Mouse (Mus musculus): ENCODE measurements around the gene Fus.

Gene Fus

DNA sequence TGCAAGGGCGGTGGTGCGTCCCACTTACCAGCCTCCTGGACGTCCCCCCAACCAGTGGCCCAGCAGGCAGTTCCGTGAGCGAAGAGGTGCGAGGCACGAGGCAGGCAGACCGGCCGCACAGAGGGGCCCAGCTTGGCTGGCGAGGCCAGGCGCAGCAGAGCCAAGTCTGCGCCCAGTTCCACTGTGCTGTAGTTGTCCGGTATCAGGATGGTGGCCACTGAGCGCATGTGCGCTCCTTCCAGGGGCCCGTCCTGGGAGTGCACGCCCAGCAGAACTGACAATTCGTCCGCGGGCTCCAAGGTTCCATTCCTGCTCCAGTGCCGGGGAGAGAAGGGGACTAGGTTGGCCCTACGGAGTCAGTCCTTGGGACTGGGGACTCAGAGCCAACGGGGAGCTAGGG, 22.6 kb upstream of the Fus start:
- DNase-seq (ENCODE audit: low read depth, low spot score) = no peak

DNA sequence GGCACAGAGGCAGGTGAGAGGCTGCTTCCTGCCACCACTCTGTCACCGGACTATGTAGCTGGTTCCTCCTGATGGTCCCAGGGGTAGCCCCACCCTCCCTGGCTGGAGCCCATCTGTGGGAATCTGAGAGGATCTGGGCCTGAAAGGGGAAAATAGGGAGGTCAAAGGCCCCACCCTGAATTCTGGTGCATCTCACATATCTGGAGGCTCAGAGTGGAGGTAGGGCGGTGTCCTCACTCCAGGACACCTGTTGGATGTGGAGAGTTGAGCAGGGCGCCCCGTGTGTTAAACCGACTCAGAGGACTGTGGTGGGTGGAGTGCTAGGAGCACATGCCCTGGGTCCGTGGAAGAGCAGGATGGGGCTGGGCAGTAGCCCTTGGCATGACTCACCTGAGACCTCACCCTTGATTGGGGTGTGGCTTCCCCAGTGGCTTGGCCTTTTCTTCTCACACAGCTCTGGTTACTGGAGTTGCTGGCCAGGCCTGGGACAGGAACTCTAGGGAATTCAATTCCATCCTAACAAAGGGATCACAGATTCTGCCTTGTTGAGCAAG, 20.7 kb upstream of the Fus start, which contains the start of gene Prss36:
Prss36 (minus strand) TSS at position 256 of the 554 bp plus-strand sequence.
- no peak for DNase-seq (ENCODE audit: low read depth, low spot score)

DNA sequence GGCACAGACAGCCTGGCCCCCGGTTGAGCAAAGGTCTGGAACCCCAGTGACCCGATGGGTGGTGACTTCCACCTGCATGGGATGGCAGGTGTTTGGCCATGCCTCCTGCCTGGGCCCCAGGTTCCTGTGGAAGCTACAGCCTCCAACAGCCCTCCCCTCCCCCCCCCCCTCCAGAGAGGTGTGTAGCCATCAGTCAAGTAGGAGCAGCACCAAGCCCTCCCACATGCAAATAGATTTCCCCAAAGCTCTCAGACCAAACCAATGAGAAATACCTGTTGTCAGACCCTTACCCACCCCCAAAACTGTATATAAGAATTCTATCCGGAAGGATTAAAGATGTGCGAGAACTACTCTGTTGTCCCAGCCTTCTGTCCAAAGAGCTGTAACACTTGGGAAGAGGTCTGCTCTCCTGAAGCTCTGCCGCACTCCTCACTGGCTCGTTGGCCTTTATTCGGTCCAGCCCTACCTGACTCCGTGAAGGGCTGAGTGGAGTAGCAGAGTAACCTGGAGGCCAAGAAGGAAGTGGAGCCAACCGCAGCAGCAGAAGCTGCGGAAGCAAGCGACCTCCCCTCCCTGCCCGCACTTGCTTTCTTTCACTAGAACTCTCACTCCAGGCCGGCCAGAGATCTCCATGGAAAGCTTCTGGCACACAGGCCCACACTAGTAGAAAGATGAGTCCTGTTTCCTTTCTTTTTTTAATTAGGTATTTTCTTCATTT, 14.2 kb upstream of the Fus start:
- DNase-seq (ENCODE audit: low read depth, low spot score) = no peak

DNA sequence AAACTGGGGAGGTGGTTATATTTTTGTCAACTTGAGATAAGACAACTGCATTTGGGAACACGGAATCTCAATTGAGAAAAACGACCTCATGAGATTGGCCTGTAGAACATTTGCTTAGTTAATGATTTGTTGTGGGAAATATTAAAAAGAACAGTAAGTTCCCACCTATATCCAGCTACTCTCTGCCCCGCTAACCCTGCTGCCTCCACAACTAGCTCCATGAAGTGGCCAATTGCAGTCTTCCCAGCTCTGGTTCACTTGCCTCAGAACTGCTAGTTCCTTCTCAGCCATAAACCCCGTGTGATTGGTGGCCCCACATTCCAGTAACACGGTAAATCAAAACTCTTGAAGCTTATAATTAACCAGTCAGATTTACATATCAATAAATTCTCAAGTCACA, 7.9 kb upstream of the Fus start:
- DNase-seq (ENCODE audit: low read depth, low spot score) = no peak

DNA sequence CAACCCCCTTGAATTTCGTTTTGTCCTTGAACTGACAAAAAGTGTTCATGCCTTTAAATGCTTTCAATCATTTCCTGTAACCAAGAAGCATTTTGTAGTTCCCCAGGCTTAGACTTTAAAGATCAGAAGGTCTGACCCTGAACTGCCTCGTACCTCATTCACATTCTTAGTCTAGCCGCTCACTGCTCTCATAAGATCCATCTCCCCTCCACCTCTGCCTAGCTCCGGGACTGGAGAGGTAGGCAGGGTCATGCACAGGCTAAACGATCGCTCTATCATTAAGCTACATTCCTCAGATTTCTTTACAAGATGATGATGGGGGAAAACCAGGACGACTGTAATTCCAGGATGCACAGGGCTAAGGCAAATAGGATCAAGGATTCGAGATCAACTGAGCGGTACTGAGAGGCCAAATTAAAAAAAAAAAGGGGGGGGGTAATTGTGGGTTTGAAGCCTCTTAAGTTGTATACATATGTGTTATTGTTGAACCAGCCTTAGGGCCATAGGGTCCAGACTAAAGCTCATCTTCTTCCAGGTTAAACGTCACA, 812 bp upstream of the Fus start:
- DNase-seq (ENCODE audit: low read depth, low spot score) = peak; percentile 24

DNA sequence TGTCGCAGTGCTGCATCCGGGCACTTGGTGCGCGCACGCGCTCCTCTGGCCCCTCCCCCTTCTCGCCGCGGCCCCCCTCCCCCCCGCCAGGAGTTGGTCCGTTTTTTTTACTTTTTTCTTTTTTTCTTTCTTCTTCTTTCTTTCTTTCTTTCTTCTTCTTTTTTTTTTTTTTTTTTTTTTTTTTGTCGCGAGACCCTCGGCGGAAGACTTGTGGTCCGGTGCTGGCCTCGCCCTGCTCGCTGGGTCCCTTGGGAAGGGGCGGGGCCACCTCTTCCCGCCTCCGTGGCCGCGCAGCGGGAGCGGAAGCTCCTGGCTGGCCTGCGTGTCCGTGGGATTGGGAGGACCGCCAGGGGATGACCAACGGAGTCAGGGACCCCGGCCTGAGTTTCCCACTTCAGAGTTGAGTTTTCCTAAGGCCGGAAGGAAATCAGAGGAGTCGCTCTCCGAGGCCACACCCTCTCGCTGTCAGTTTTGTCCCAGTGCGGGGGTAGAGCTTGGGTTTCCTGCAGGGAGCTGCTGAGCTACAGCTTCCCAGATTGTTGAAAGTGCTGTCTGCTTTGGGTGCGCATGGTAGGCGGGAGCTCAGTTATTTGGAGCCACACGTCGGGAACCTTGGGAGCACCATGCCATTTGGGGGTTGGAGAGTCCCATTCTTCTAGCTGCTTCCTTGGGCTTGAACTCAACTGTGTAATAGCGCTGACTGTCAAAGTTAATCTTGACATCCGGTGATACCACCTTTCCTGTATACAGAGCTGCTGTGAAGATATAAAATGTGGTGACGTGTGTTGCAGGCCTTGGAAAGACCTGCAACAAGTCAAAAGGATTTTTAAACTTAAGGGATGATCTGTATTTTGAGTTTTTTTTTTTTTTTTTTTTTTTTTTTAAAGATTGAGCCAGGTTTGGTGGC, 918 bp downstream of the Fus start:
- DNase-seq (ENCODE audit: low read depth, low spot score) = peak; percentile 62

DNA sequence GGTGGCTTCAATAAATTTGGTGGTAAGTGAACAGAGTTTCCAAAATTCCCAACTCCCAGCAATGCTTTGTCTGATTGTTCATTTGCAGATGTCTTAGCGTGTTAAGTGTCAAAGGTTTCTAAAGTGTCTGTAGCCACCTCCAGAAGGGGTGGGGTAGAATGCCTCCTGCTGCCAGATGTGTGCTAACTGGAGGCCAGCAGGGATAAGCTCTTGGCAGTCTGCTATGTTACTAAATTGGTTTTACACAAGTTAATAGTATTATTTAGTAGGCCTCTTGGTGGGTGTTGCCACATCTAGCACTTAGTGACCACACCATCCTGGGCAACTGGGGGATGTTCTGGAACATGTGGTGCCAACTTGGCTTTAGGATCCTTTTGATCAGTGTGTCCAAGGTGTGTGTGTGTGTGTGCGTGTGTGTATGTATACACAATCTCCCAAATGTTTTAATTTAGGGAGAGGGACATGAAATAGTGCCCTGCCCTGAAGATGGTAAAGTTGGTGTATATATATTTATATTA, 7.2 kb downstream of the Fus start:
- DNase-seq (ENCODE audit: low read depth, low spot score) = no peak

DNA sequence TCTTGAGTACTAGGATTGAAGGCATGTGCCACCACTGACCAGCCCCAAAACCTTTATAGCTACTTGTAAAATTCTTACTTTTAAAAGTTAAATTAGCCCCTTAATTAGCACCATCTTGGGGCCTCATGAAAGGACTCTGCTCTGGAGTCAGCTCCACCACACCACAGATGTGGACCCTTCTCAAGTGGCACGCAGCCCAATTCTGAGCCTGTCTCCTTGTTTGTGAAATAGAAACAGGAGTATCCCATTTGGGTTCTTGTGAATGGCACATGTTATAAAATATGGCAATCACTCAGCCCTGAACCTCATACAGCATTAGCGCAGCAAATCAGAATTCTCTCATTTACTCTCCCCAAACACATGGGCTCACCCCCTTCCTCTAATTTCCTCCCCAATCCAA, 11.6 kb downstream of the Fus start:
- no peak for DNase-seq (ENCODE audit: low read depth, low spot score)

DNA sequence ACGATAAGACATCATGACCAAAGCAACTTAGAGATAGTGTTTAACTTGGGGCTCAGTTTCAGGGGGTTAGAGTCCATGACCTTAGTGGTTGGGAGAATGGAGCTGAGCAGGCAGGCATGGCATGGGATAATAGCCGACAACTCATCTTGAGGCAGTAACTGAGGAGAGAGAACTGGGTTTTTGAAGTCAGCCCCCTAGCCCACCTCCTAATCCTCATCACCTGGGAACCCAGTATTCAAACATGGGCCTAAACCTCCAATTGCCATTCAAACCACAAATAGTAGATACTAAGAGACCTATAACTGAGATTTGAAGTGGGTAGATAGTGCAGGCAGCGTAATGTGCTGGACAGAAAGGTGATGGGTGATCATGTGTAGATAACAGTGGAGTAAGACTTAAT, 13.3 kb downstream of the Fus start:
- no peak for DNase-seq (ENCODE audit: low read depth, low spot score)

DNA sequence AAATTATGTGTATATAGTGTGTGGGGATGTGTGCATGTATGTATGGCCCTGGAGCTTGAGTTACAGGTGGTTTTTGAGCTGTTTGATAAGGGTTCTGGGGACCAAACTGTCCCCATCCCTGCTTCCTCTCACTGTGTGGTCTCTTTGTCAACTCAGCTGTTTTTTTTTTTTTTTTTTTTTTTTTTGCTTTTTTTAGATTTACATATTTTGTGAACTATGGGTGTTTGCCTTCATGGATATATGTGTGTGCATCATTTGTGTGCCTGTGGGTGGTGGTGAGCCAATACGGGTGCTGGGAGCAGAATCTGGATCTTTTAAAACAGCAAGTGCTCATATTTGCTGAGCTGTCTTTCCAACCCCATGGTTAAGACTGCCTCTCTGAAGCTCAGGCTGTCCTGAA, 21.6 kb downstream of the Fus start:
- no peak for DNase-seq (ENCODE audit: low read depth, low spot score)

DNA sequence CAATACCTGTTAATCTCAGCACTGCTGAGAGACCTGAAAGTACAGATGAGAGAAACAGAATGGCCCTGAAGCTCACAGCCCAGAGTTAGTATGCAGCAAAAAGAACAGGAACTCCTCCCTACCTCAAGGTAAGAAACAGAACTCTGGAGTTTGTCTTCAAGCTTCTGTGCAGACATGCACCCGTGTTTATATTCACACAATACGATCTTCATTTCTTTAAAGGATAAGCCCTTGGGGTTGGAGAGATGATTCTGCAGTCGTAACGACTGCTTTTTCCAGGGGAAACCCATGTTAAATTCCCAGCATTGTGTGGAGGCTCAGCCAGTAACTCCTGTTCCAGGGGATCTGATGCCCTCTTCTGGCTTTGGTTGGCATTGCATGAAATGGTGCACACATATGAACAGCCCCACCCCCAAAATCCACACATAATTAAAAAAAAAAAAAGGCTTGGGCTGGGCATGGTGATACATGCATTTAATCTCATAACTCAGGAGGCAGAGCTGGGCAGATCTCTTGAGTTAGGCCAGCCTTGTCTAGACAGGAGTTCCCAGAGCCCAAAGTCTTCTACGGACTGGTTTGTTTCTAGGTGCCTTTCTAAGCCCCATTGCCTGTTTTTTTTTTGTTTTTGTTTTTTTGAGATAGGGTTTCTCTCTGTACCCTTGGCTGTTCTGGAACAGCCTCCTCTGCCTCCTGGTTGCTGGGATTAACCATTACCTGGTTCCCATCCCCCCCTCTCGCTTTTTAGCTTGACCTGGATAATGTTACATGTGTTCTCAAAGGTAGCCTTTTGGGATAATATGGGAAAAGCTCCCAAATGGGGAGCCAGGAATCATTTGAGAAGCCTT, 24.6 kb downstream of the Fus start:
- peak; percentile 20 for DNase-seq (ENCODE audit: low read depth, low spot score)

DNA sequence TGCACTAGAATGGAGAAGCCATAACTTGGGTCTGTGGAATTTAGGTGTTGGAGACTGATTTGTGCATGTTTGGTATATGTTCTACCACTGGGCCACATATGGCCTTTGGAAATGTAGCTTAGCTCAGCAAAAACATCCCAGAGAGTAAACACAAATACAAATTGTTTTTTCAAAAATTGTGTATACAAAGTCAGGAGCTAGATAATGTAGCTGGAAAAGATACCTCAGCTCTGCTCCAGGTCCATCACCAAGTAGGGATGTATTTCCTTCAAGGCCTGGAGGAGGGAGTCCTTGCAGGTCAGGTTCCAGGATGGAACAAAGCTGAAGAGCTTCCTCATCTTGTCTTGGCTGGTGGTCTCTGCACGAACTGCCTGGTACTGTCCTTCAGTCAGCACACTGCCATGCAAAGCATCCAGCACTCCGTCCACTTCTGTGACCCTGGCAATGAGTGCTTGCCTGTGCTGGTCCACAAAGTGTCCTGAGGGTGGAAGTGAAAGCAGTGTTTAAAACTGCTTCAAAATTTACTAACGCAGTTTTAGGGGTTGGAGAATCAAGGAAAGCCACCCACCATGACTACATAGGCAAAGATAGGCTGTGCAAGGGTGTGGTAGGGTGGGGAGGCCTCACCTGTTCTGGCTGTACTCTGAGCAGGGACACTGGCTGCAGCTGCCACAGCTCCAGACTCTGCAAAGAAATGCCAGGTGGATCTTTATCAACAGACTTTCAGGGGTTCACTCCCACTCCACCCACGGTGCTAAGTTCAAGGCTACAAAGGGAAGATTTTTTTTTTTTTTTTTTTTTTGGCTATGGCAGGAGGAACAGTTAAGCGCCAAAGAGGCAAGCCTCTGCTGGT, 25.5 kb downstream of the Fus start:
- DNase-seq (ENCODE audit: low read depth, low spot score) = no peak

DNA sequence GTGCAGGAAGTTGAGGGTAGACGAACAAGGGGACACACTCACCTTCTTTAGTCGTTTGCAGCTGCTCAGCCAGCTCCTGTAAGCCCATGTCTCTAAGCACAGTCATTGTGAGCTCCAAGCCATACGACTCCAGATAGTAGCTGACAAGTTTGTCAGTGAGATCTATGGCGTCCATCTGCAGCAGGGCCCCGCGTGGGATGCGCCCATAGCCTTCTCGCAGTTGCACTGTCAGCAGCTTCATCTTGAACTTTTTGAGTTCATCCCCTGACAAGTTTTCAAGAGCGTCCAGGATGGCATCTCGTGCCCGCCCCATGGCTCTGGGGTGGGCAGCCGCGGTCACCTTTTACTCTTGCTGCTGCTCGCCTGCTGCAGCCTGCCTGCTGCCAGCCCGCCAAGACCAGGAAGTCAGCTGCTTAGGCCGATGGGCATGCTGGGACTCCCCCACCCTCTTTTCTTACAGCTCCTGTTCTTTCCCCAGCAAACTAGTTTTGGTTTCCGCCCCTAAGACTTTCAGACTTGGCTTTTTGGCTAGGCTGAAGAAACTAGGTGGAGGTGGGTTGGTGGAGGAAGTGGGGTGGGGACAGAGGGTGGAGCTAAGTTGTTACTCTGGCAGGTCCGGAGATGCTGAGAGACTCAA, 26.2 kb downstream of the Fus start, which contains the start of gene Pycard:
Pycard (minus strand) TSS at position 527 of the 637 bp plus-strand sequence.
- DNase-seq (ENCODE audit: low read depth, low spot score) = no peak

DNA sequence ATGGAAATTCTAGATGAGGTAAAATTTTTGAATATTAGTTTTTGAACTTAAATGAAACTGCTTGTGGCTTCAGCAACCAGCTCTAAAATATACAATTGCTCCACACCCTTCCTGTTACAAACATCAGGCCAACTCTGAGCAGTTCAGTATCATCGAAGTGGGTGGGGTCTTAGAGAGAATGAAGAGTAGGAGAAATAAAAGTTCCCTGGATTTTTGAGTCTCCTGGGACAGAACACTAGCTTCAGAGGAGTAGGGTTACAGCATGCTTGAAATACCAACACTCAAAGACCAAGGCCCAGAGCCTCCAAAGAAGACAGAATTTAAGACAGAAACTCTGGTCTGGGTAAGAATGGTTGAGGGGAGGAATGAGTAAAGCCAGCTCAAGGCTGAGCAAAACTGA, 32.2 kb downstream of the Fus start:
- DNase-seq (ENCODE audit: low read depth, low spot score) = no peak

DNA sequence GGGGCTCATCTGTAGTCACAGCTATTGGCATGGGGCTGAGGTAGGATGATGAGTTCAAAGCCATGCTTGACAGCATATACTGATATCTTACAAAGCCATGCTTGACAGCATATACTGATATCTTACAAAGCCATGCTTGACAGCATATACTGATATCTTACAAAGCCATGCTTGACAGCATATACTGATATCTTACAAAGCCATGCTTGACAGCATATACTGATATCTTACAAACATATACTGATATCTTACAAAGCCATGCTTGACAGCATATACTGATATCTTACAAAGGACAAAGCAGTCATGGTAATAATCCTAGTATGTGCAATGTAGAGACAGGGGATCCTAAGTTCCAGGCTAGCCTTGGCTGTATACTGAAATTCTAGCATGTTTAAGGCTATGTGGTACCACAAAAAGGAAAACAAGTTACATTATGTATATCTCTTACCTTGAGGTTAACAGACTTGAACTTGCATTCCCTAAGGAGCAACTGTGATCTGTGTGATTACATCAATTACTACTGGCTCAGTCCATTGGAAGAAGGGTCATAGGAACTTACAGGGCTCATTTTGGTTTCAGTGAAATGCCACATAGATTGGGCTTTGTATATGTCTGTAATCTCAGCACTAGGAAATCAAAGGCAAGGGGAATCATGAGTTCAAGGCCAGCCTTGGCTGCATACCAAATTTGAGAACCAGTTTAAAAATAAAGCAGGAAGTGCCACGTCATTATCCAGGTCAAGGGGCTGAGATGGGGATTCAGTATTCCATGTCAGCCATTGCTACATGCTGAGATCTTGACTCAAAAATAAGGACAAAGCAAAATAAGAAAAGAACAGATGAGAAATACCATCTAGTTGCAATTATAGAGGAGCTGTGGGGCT, 33.1 kb downstream of the Fus start:
- no peak for DNase-seq (ENCODE audit: low read depth, low spot score)

DNA sequence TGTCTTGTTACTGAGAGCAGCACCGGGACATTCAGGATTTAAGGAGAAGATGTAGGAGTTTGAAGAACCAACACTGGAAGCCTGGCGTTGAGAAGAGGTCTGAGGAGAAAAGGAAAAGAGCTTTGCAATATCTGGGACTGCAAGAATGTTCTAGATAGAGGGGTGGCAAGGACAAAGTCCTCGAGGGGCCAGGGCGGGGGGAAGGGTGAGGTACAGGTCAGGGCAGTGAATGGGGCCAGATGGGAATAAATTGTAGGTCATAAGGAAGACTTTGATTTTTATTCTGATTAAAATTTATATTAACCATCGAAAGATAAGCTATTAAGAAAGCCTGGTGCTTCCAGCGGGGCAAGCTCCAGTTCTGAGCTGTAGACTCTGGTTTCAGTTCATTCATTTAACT, 35.8 kb downstream of the Fus start:
- DNase-seq (ENCODE audit: low read depth, low spot score) = no peak

DNA sequence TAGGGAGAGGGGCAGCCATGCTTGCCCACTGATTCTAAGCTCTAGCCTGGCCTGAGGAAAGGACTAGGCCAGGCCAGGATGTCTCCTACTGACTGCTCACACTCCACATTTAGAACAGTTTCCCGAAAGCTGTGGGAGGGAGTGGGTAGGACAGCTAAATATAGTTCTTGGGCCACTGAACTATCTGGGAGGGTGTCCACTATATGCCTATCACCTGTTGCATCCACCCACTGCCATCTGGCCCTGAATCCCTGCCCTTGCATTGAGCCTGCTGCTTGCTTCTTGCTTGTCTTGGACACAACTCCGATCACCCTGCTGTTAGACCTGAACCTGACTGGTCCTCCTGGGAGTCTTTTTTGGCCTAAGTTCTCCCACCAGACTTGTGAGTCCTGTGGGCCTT, 36.4 kb downstream of the Fus start, which contains the start of gene Trim72:
Trim72 (plus strand) TSS at position 262 of the 400 bp plus-strand sequence.
- no peak for DNase-seq (ENCODE audit: low read depth, low spot score)

DNA sequence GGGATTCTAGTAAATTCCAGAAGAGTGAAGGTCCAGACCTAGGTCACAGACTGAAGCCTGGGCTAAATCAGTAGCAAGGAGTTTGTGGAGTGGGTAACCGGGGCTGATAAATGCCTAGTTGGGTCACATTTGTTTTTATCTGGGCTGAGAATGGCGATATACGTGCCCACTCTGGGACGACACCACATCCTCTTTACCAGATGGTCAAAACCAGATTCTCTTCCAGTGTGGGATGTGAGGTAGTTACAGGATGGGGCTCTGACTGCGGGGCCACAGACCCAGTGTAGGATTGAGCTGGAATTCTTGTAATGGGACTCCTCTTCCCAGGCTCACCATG, 36.9 kb downstream of the Fus start:
- no peak for DNase-seq (ENCODE audit: low read depth, low spot score)
